Mouse (Mus musculus) neural tube, embryonic 14.5 days (tissue): ENCODE measurements at regions not wholly inside any gene's neighbourhood (a gene's known extent, or its start where the extent isn't known, plus 50 kb on each side); places are given as distances from the start of the nearest gene placed in this dataset.

Source experiments
- ATAC-seq: fragments of 200-750 bp; cut with Nextera tagmentation; 2 replicates; pipeline ENCODE4 v1.8.0; 2017; ENCODE audit warnings: low read depth, mild to moderate bottlenecking, moderate TSS enrichment, moderate library complexity
- H3K27ac ChIP-seq: fragments of 300-500 bp; sonication (generic); 2 replicates; pipeline ENCODE4 v1.5.1; 2014; ENCODE audit warnings: low read depth, mild to moderate bottlenecking, control low read depth, low read length, moderate library complexity, mixed read lengths
- H3K27me3 ChIP-seq: fragments of 300-500 bp; sonication (generic); 2 replicates; pipeline ENCODE4 v1.6.1; 2014; ENCODE audit warnings: low read length; ENCODE audit not compliant: control insufficient read depth, insufficient read depth
- H3K36me3 ChIP-seq: fragments of 300-500 bp; sonication (generic); 2 replicates; pipeline ENCODE4 v1.6.1; 2014; ENCODE audit warnings: low read length, mixed read lengths; ENCODE audit not compliant: control insufficient read depth, insufficient read depth
- H3K4me1 ChIP-seq: fragments of 300-500 bp; sonication (generic); 2 replicates; pipeline ENCODE4 v1.6.1; 2014; ENCODE audit warnings: low read length; ENCODE audit not compliant: control insufficient read depth, insufficient read depth
- H3K4me2 ChIP-seq: fragments of 300-500 bp; sonication (generic); 2 replicates; pipeline ENCODE4 v1.6.1; 2014; ENCODE audit warnings: mild to moderate bottlenecking, low read depth, low read length, control low read depth
- H3K4me3 ChIP-seq: fragments of 300-500 bp; sonication (generic); 2 replicates; pipeline ENCODE4 v1.5.1; 2014; ENCODE audit warnings: low read depth, low read length, control low read depth, mixed read lengths
- H3K9ac ChIP-seq: fragments of 300-500 bp; sonication (generic); replicated peaks from 2 replicates; pipeline ENCODE4 v1.6.1; 2014; ENCODE audit warnings: low read depth, mild to moderate bottlenecking, control low read depth, low read length, mixed read lengths
- H3K9me3 ChIP-seq: fragments of 300-500 bp; sonication (generic); 2 replicates; pipeline ENCODE4 v1.6.1; 2016; ENCODE audit warnings: low read length; ENCODE audit not compliant: control insufficient read depth
- WGBS: fragments of 180-500 bp; shearing (Covaris S2); extraction: QIAGEN DNeasy Blood & Tissue Kit; methylation state at CpG from one replicate; pipeline ENCODE4 v1.1.7; 2014; 5-methylcytosine and 5-hydroxymethylcytosine counted together

- H3K9me3 ChIP-seq, result no peaks in the 10 kb centered on the region
- no peak overlapping the region for H3K4me2 ChIP-seq
- H3K27me3 ChIP-seq, result no peaks in the 10 kb centered on the region
- H3K4me3 ChIP-seq, result no peak overlapping the region
- H3K9ac ChIP-seq, result no peak overlapping the region
- no peak for ATAC-seq
- H3K27ac ChIP-seq, result no peak overlapping the region
- WGBS, result 52% methylated on average over 8 of the region's 8 CpGs
- no peaks in the 10 kb centered on the region for H3K36me3 ChIP-seq
- no peaks in the 10 kb centered on the region for H3K4me1 ChIP-seq
These were observed 58.0 kb upstream of the Vps8 start for GRCm38 (mm10) chr16:21364885-21365284.

GRCm38 (mm10) chr16:21367449-21367848 lies 55.5 kb upstream of the Vps8 start:
- Histone ChIP-seq H3K36me3 (no peaks in the 10 kb centered on the region), H3K4me2 (no peak overlapping the region), H3K4me3 (no peak overlapping the region), H3K9ac (no peak overlapping the region), H3K27me3 (no peaks in the 10 kb centered on the region), H3K9me3 (no peaks in the 10 kb centered on the region), H3K27ac (no peak overlapping the region), H3K4me1 (no peaks in the 10 kb centered on the region)
- no peak for ATAC-seq
- WGBS, result 42% methylated on average over 8 of the region's 8 CpGs

GRCm38 (mm10) chr16:21368821-21369220 lies 54.1 kb upstream of the Vps8 start:
- no peak overlapping the region for H3K4me3 ChIP-seq
- no peak overlapping the region for H3K9ac ChIP-seq
- H3K4me1 ChIP-seq, result no peaks in the 10 kb centered on the region
- no peak for ATAC-seq
- no peak overlapping the region for H3K27ac ChIP-seq
- no peaks in the 10 kb centered on the region for H3K27me3 ChIP-seq
- H3K36me3 ChIP-seq, result no peaks in the 10 kb centered on the region
- WGBS, result 97% methylated on average over 1 of the region's 1 CpGs
- H3K4me2 ChIP-seq, result no peak overlapping the region
- no peaks in the 10 kb centered on the region for H3K9me3 ChIP-seq

- H3K27ac ChIP-seq, result no peak overlapping the region
- 71% methylated on average over 12 of the region's 12 CpGs for WGBS
- H3K27me3 ChIP-seq, result no peaks in the 10 kb centered on the region
- H3K9me3 ChIP-seq, result no peaks in the 10 kb centered on the region
- no peaks in the 10 kb centered on the region for H3K36me3 ChIP-seq
- H3K4me3 ChIP-seq, result no peak overlapping the region
- H3K4me1 ChIP-seq, result no peaks in the 10 kb centered on the region
- H3K4me2 ChIP-seq, result no peak overlapping the region
- no peak overlapping the region for H3K9ac ChIP-seq
- ATAC-seq, result no peak
These were observed 53.1 kb upstream of the Vps8 start for GRCm38 (mm10) chr16:21369569-21370512.
